Mouse (Mus musculus) gastrocnemius, postnatal 36 days (tissue): Measurements from ENCODE around the gene Cdkl5. TPM values are rescaled to one million over a fixed set of nuclear protein-coding genes. Genes with fewer than 3 reads are reported as not detected.
A peak's percentile ranks its signal among the peaks of the same experiment; 100 is the strongest.

Source experiments
- DNase-seq, 2 experiments: peaks; one replicate each; pipeline ENCODE4 v3.0.0; 2022
- intact Hi-C: fragments of 180-260 bp; cut with DNase I; formaldehyde crosslinking; loops from one replicate; pipeline ENCODE4 v1.15.1; 2025
- total RNA-seq, 2 experiments: library from RNA; stranded (reverse); gene quantifications; 2 replicates each; pipeline ENCODE4 v1.2.3; 2021

Cdkl5 gene
- total RNA-seq, 2 experiments from 2014 or later, result 0.84 to 1.1 TPM

DNA sequence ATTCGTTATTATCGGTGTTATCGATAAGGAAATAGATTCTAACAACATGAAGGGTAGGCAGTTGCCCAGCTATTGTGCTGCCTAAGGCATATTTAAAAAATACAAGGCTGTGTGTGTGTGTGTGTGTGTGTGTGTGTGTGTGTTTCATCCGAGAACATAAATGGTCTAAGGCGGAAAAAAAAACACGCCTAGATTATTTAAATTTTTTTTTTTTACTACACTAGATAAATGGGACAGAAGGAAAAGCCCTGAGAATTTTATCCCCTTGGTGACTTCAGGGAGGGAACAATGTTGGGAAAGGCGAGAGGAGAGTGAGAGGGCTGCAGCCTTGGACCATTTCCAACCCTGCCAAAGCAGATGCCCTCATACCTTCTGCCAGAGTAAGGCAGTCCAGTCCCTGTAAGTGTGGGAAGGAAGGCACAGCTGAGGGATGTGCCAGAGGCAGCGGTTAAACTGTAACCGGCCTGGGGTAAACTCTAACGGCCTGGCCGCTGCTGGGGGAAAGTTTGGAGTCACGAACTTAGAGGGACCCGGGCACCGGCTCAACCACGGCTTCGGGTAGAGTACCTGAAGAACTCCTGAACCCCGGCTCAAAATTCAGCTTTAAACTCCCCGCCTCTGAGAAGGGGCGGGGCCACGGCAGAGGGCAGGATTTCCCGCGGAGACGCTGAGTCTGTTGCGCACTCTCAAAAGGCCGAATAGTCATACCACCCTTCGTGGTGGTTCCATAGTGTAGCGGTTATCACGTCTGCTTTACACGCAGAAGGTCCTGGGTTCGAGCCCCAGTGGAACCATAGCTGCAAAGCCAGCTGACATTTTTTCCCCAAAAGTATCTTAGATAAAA is 228.9 kb downstream of the Cdkl5 start:
- DNase-seq, result peak; percentile 86 to 92
- intact Hi-C loops, result no loop called here

DNA sequence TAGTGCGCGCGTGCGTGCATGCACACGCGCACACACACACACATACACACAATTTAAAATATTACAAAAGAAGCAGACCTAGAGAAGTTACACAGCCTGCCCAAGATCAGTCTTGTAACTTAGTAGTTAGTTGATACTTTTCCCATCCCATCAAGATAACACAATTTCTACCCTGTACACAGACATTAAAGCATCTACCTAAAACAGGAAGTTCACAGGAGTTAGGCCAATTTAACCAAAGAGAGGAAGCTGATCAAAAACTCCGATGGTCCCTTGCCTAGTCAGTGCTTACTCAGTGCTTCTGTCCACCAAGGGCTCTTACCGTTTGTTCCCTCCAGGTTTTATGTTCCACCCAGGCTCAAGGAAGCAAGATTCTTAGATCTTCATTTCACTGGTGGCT is 243.7 kb downstream of the Cdkl5 start:
- no peak for DNase-seq
- intact Hi-C loops, result no loop called here

DNA sequence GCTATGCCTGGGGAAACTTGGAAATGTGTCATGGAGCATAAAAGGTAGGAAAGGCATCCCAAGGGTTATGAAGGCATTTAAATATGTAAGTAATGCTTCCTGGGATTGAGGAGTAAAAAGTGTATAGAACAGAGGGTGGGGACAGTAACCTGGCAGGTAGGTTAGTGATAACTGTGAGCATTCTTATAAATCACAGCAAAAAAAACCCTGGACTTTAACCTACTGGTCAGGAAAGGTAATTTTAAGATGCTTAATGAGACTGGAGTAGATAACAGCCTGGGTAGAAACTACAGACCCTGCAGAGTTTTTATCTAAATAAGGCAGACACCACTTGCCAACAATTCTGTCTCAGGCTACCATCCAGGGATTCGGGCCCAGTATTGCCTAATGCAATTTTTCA is 245.9 kb downstream of the Cdkl5 start:
- DNase-seq, result no peak
- intact Hi-C loops, result no loop called here

DNA sequence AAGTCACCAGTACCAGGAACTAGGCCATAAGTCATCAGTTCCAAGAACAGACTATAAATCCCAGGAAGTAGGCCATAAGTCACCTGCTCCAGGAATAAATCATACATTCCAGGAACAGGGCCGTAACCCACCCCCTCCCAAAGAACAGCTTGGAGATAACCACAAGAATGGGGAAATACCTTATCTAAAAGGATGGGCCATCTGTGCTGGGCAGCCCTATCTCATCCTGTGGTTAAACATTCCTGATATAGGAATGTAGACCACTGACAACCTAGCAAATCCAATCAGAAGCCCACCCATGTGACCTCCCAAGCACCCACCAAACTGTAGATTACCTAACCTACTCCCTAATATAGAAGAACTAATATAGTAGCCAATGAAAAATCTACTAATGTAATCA is 249.1 kb downstream of the Cdkl5 start:
- no peak for DNase-seq
- intact Hi-C loops, result no loop called here

DNA sequence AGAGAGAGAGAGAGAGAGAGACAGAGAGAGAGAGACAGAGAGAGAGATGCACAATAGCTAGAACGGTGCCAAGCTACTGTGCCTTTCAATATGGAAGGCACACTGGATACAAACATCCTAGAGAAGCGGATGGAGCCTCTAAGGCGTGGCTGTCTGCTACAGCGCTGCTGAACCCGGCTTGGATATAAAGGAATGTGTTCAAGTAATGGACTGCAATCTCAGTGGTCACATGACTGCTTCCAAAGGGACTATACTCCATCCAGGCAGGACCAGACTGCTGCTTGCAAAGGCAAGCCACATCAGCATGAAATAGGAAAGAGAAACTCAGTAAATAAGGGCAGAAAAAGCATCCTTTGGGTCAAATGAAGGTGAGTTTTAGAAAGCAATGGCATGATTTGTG is 258.9 kb downstream of the Cdkl5 start, which contains the start of gene Ppef1:
Gene Ppef1, minus strand, starts transcription at position 116 of the 400 bp plus-strand sequence.
- DNase-seq, result no peak
- intact Hi-C loops, result no loop called here

Other genes starting within 250 kb of the Cdkl5 start
- under 1 TPM in 1 of 2 experiments, not detected in 1; 0.18 TPM for gene Rs1, start 226.7 kb downstream of the Cdkl5 start, total RNA-seq
- not detected for gene Gja6, start 87.7 kb downstream of the Cdkl5 start, total RNA-seq
- gene Scml2, start 122.5 kb upstream of the Cdkl5 start, total RNA-seq, result under 1 TPM; 0.18 to 0.54 TPM